Mouse (Mus musculus): ENCODE measurements around the gene Ppif. TPM values are rescaled to one million over a fixed set of nuclear protein-coding genes. Genes with fewer than 3 reads are reported as not detected.

The Ppif gene
- polyA plus RNA-seq, 1 experiment from 2014 or later: 24.3 TPM

DNA sequence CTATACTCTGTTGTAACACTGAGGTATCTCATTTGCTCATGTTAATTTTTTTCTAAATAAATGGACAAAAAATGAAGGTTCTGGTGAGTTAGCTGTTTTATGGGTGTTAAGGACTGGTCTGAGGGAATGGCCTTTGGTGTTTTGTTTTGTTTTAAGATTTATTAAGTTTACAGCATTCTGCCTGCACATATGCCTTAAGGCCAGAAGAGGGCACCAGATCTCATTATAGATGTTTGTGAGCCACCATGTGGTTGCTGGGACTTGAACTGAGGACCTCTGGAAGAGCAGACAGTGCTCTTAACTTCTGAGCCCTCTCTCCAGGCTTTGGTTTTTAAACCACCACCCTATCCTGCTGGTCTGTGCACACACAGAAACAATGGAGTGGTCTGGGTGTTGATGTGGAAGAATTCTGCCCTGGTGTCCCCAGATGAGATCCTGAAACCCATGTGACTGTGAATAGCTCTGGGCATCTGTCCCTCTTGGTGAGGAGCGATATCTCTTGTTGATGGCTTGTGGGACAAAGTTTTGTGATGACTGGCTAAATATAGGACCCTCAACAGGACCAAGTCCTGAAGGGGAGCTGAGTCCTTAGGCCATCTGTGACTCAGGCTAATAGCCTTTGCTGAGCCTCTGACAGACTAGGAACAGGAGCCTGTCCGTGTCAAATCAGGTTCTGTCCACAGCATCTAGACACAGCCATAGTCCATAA is 27.1 kb upstream of the Ppif start:
- Histone ChIP-seq H3K4me2 (replicated peaks) (no peak overlapping the region), H3K9me3 (no peaks in the 10 kb centered on the region), H3K27ac (replicated peaks) (no peak overlapping the region), H3K27me3 (no peaks in the 10 kb centered on the region), H3K9ac (replicated peaks) (no peak overlapping the region), H3K4me3 (no peak overlapping the region), H3K36me3 (peaks cover 42% of the 10 kb centered on the region), H3K4me1 (no peaks in the 10 kb centered on the region)
- ATAC-seq (replicated peaks): no peak
- 83% methylated on average over 2 of the region's 2 CpGs for WGBS

DNA sequence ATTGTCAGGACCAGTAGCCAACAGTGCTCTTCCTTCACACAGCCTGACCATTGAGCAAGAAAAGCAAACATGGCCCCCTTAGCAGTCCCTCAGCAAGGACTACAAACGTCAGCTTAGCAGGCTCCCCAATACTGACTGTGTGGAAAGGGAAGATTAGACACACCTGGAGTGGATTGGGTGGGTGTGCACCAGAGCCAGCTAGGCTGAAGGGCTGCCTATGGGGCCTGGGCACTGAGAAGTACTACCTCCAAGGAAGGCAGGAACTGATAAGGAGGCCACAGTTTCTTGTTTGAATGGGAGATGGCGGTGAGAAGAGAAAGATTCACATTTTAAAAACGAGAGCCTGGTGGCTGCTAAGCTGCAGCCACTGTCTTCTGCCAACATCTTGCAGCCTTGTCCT is 26.4 kb upstream of the Ppif start:
- no peaks in the 10 kb centered on the region for H3K9me3 ChIP-seq
- WGBS: 79% methylated on average over 3 of the region's 3 CpGs
- ATAC-seq (replicated peaks): no peak
- no peaks in the 10 kb centered on the region for H3K4me1 ChIP-seq
- no peak overlapping the region for H3K4me2 ChIP-seq (replicated peaks)
- no peaks in the 10 kb centered on the region for H3K27me3 ChIP-seq
- no peak overlapping the region for H3K9ac ChIP-seq (replicated peaks)
- H3K4me3 ChIP-seq: no peak overlapping the region
- peaks cover 34% of the 10 kb centered on the region for H3K36me3 ChIP-seq
- H3K27ac ChIP-seq (replicated peaks): no peak overlapping the region

DNA sequence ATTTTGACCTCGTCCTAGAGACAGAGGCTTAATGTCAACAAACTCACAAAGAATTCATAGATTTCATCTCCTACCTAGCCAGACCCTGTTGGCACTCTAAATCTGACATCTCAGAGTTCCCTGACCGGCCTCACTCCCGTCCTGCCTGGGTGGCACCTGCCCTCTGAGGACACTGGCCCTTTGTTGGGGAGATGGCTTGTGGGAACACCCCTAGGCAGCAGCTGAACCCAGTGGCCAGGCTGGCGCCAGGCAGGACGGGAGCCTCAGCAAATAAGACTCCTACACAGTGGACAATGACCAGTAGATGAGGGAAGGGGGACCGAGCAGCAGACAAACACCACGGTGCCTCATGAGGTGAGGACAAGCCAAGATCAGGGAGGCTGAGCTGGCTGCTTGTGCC is 14.3 kb upstream of the Ppif start:
- H3K27ac ChIP-seq (replicated peaks): no peak overlapping the region
- H3K4me2 ChIP-seq (replicated peaks): no peak overlapping the region
- no peak for ATAC-seq (replicated peaks)
- 74% methylated on average over 7 of the region's 7 CpGs for WGBS
- no peak overlapping the region for H3K4me3 ChIP-seq
- H3K9me3 ChIP-seq: no peaks in the 10 kb centered on the region
- H3K9ac ChIP-seq (replicated peaks): no peak overlapping the region
- H3K36me3 ChIP-seq: no peaks in the 10 kb centered on the region
- H3K4me1 ChIP-seq: no peaks in the 10 kb centered on the region
- H3K27me3 ChIP-seq: no peaks in the 10 kb centered on the region

DNA sequence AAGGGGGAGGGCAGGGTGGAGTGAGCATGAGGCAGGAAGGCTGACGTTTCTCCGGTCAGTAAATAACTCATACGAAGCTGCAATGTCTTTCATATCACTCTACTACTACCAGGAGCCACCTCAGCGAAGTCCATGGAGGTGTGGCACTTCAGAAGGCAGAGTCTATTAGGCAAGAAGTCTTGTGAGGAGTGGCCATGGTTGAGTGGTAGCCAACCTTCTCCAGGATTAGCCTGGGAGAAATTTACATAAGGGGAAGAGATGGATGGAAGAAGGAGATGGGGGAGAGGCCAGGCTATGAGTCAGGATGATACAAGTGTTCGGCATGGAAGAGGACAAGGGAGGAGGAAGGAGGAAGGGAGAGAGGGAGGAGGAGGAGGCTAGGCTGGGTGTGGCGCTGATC is 11.9 kb upstream of the Ppif start:
- Histone ChIP-seq H3K4me1 (no peaks in the 10 kb centered on the region), H3K9me3 (no peaks in the 10 kb centered on the region), H3K9ac (replicated peaks) (no peak overlapping the region), H3K4me3 (no peak overlapping the region), H3K27ac (replicated peaks) (no peak overlapping the region), H3K27me3 (no peaks in the 10 kb centered on the region), H3K4me2 (replicated peaks) (no peak overlapping the region), H3K36me3 (no peaks in the 10 kb centered on the region)
- ATAC-seq (replicated peaks): no peak
- WGBS: 81% methylated on average over 6 of the region's 6 CpGs

DNA sequence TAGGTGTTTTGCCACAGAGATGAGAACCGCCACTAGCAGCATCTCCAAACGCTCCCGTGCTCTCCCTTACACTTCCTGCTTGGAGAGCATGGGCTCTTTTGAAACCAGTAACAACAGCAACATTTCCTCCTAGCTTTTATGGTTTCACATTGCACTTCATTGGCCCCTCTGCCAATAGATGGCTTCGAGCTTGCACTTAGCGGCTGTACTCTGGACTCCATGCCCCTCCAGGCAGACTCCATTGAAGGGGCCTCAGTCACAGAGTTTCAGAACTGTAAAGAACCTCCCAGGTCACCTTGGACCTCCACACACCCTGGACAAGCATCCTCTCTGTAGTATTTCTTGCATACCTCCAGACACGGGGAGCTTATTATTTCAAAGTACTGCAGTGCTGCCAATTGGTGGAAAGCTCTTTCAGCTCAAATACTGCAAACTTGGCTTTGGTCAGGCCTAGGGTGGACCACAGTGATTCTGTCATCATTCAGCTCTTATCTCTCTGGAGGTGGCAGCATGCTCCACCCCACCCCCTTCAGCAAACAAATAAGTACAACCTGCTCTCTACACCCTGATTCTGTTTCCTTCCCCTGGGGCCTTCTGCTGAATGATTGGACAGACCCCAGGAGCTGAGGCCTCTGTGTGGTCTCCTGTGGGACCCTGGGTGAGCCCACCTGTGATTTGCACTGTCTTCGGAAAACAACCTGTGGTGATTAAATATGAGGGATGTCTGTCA is 7.6 kb upstream of the Ppif start:
- no peaks in the 10 kb centered on the region for H3K9me3 ChIP-seq
- no peak overlapping the region for H3K4me3 ChIP-seq
- H3K4me1 ChIP-seq: no peaks in the 10 kb centered on the region
- 82% methylated on average over 7 of the region's 7 CpGs for WGBS
- no peak overlapping the region for H3K27ac ChIP-seq (replicated peaks)
- no peak overlapping the region for H3K4me2 ChIP-seq (replicated peaks)
- no peak for ATAC-seq (replicated peaks)
- no peaks in the 10 kb centered on the region for H3K36me3 ChIP-seq
- no peak overlapping the region for H3K9ac ChIP-seq (replicated peaks)
- no peaks in the 10 kb centered on the region for H3K27me3 ChIP-seq

DNA sequence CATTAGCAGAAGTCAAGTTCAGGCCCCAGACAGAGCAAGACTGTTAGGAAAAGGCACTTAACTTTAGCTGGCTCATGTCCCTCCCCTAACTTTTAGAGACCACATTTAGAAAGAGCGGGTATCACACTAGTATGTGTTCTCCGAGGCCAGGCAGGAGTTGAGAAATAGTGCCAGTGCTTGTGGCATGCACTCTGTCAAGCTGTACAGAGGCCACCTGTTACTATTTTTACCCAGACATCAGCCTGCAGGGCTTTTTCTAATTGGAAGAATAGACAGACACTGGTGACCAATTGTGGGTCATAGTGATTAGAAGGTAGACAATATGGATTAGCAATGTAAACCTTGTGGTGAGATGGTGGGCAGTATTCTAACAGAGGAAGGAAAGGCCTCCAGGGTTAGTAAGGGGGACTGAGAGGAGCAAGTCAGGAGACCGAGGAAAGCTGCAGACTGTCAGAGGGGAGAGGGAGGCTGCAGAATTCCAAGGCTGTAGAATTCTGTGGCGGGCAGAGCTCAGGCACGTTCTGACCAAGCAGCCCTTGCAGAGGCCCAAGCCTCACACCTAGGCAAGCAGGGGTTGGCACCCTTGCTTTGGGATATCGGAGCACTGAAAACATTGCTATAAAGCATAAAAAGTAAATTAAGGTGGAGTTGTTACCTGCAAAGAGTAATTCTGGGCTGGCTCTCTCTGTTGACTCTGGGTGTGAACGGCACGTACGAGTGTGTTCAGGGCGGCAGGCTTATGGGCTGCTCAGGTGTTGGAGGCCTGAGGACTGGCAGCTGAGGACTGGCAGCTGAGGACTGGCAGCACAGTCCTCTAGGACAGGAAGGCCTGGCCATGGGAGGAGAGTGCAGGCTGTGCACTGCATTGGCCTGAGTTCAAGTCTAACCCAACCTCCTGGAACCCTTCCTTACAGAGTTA is 6.7 kb upstream of the Ppif start:
- no peak overlapping the region for H3K27ac ChIP-seq (replicated peaks)
- H3K27me3 ChIP-seq: no peaks in the 10 kb centered on the region
- H3K9me3 ChIP-seq: no peaks in the 10 kb centered on the region
- no peak overlapping the region for H3K4me2 ChIP-seq (replicated peaks)
- no peak for ATAC-seq (replicated peaks)
- no peaks in the 10 kb centered on the region for H3K4me1 ChIP-seq
- H3K9ac ChIP-seq (replicated peaks): no peak overlapping the region
- WGBS: 81% methylated on average over 10 of the region's 10 CpGs
- H3K4me3 ChIP-seq: no peak overlapping the region
- H3K36me3 ChIP-seq: no peaks in the 10 kb centered on the region

DNA sequence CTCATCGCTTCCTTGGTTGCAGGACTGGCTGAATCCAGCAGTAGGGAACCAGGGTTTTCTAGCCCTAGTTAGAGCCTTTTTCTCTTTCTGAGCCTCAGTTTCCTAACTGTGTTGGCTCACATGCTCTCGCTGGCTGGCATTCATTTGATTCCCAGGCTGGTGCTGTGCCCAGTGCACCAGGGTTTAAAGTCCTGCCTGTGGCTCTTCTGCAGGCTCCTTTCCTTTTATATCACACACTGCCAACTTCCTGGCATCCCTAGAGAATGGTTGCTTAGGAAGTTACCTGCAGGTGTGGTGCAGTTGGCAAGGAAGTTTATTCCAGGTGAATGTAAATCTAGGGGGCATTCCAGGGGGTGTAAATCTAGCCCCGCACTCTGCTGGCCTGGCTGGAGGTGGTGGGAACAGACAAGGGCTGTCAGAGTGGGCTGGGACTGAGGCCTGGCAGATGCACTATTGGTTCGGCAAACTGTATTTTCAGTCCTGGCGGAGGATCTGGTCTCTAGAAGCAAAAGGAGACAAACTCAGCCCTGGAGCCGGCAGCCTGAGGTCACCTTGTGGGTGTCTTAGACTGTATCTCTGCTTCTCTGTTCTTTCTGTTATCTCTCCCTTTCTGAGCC is 575 bp upstream of the Ppif start:
- Histone ChIP-seq H3K27ac (replicated peaks) (peak overlapping the region; percentile 48), H3K4me2 (replicated peaks) (peak overlapping the region; percentile 96), H3K36me3 (peaks cover 6% of the 10 kb centered on the region), H3K4me3 (peak overlapping the region; percentile 96), H3K9me3 (no peaks in the 10 kb centered on the region), H3K27me3 (no peaks in the 10 kb centered on the region), H3K4me1 (peaks cover 22% of the 10 kb centered on the region), H3K9ac (replicated peaks) (peak overlapping the region; percentile 28; the same call in 1 of the 2 replicates)
- ATAC-seq (replicated peaks): peak; percentile 57
- WGBS: 72% methylated on average over 6 of the region's 6 CpGs

DNA sequence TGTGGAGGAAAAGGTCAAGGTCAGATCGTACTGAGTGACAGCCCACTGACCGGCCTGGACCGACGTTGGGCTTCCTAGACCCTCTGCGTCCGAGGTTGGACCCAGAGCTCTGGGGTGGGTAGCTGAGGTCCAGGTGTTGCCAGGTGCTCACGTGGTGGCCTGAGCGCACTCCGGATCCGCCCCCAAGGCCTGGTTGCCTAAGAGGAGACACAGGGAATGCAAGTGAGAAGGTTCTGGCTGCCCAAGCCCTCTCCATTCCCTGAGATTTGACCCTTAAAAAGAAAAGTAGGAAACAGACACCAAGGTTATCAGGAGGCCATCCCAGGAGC is 579 bp downstream of the Ppif start:
- WGBS: 2% methylated on average over 10 of the region's 10 CpGs
- Histone ChIP-seq H3K27me3 (no peaks in the 10 kb centered on the region), H3K4me3 (peak overlapping the region; percentile 96), H3K4me2 (replicated peaks) (peak overlapping the region; percentile 96), H3K36me3 (peaks cover 16% of the 10 kb centered on the region), H3K9ac (replicated peaks) (peak overlapping the region; percentile 92), H3K4me1 (peaks cover 22% of the 10 kb centered on the region), H3K27ac (replicated peaks) (no peak overlapping the region), H3K9me3 (no peaks in the 10 kb centered on the region)
- peak; percentile 32 for ATAC-seq (replicated peaks)

DNA sequence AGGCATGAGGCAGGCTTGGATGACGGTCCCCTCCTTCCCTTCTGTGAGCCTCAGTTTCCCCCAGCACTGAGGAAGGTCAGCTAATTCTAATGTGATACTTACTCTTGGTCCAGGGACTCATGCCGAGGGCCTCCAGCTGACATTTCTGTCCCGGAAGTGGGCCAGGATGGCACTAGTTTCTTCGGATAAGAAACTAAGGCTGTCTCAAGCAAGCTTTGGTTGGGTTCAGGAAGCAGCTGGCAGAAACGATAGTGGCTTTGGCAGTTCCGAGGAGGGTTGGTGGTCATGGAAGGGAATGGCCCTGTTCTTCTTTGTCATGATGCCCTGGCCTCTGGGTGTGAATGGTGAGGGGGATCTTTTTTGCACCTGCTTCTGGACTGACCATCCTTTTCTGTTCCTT is 1.1 kb downstream of the Ppif start:
- peak overlapping the region; percentile 96 for H3K4me3 ChIP-seq
- peak overlapping the region; percentile 92 for H3K9ac ChIP-seq (replicated peaks)
- H3K27me3 ChIP-seq: no peaks in the 10 kb centered on the region
- peak overlapping the region; percentile 96 for H3K4me2 ChIP-seq (replicated peaks)
- H3K4me1 ChIP-seq: peaks cover 22% of the 10 kb centered on the region
- no peak overlapping the region for H3K27ac ChIP-seq (replicated peaks)
- H3K9me3 ChIP-seq: no peaks in the 10 kb centered on the region
- ATAC-seq (replicated peaks): no peak
- 74% methylated on average over 6 of the region's 6 CpGs for WGBS
- H3K36me3 ChIP-seq: peaks cover 20% of the 10 kb centered on the region

DNA sequence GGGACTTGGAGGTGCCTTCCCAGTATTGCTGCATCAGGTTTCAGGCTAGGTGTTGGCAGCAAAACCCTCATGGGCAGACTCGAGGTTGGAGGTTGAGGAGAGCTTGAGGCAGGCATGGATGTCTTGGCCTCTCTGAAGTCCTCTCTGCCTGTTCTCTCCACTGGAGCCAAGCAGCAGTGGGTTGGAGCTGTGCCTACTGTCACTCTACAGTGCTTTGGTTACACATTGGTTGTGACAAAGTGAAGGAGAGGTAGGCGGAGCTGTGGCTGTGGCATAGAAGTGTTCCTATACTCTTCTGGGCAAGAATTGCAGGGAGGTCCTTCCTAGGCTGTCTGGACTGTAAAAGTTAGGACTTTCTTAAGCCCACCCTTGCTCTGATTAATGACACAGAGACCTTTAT is 2.4 kb downstream of the Ppif start:
- ATAC-seq (replicated peaks): no peak
- H3K9me3 ChIP-seq: no peaks in the 10 kb centered on the region
- H3K27ac ChIP-seq (replicated peaks): no peak overlapping the region
- H3K27me3 ChIP-seq: no peaks in the 10 kb centered on the region
- peaks cover 21% of the 10 kb centered on the region for H3K36me3 ChIP-seq
- no peak overlapping the region for H3K4me2 ChIP-seq (replicated peaks)
- peaks cover 22% of the 10 kb centered on the region for H3K4me1 ChIP-seq
- no peak overlapping the region for H3K9ac ChIP-seq (replicated peaks)
- H3K4me3 ChIP-seq: no peak overlapping the region
- WGBS: 72% methylated on average over 2 of the region's 2 CpGs

DNA sequence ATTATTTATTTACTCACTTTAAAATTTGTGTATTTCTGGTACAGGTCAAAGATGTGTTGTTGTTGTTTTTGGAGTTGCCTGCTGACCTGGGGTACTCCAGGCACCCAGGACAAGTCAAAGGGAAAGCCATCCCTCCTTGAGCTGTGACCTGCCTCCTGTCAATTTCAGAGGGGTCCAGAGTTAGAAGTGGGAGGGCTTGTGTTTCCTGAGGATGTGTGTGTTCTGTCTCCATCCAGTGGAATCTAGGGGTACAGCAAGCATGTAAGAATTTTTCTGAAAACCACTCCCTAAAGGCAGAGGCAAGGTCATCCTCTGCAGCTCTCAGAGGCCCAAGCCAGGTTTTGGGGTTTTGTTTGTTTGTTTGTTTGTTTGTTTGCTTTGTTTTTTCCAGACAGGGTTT is 8.0 kb downstream of the Ppif start:
- Histone ChIP-seq H3K9ac (replicated peaks) (no peak overlapping the region), H3K27ac (replicated peaks) (no peak overlapping the region), H3K4me3 (no peak overlapping the region), H3K4me1 (no peaks in the 10 kb centered on the region), H3K9me3 (no peaks in the 10 kb centered on the region), H3K36me3 (peaks cover 21% of the 10 kb centered on the region), H3K4me2 (replicated peaks) (no peak overlapping the region), H3K27me3 (no peaks in the 10 kb centered on the region)
- peak; percentile 54; the same call in 1 of the 2 replicates for ATAC-seq (replicated peaks)

DNA sequence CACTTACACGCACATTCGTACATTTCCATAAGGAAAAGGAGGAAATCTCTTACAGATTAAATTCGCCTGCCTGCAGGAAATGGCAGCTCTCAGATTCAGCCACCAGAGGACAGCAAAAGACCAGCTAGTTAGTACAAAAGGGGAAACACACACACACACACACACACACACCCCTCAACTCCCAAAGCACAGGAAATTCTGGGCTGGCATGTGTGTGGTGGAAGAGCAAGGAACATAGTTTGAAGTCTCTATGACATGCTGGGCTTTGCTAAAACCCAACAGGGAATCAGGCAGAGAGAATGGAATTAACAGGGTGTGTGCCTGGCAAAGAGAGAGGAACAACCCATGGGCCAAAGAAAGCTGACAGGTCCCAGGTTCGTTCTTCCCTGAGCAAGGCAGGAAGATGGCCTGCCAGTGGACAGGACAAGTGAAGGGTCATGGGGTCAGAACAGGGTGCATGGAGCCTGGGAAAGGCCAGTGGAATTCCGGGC is 13.8 kb downstream of the Ppif start:
- Histone ChIP-seq H3K9me3 (no peaks in the 10 kb centered on the region), H3K4me3 (no peak overlapping the region), H3K9ac (replicated peaks) (no peak overlapping the region), H3K4me2 (replicated peaks) (no peak overlapping the region), H3K27me3 (no peaks in the 10 kb centered on the region), H3K36me3 (no peaks in the 10 kb centered on the region), H3K27ac (replicated peaks) (no peak overlapping the region), H3K4me1 (no peaks in the 10 kb centered on the region)
- WGBS: 67% methylated on average over 5 of the region's 5 CpGs
- no peak for ATAC-seq (replicated peaks)

Measured in forebrain, embryonic 15.5 days (tissue).